Mouse (Mus musculus) bone marrow macrophage, adult 2 months (primary cell): Measurements from ENCODE around the gene Ranbp3l. TPM values are rescaled to one million over a fixed set of nuclear protein-coding genes. Genes with fewer than 3 reads are reported as not detected.
A peak's percentile ranks its signal among the peaks of the same experiment; 100 is the strongest.

Source experiments
- H3K27ac ChIP-seq: 2 replicates; pipeline ENCODE4 v1.5.1; 2012; ENCODE audit warnings: low read depth, low read length; ENCODE audit not compliant: insufficient read depth
- H3K4me1 ChIP-seq: 2 replicates; pipeline ENCODE4 v1.6.1; 2012; ENCODE audit warnings: low read length; ENCODE audit not compliant: control insufficient read depth, insufficient read depth
- H3K4me3 ChIP-seq: 2 replicates; pipeline ENCODE4 v1.5.1; 2012; ENCODE audit warnings: mild to moderate bottlenecking, low read length, moderate library complexity; ENCODE audit not compliant: insufficient read depth
- CTCF ChIP-seq: IDR thresholded peaks from 2 replicates; pipeline ENCODE4 v1.5.1; 2012; ENCODE audit warnings: low read depth, mild to moderate bottlenecking, low read length, moderate library complexity
- POLR2A ChIP-seq: IDR thresholded peaks from 2 replicates; pipeline ENCODE4 v1.6.1; 2012; ENCODE audit warnings: mild to moderate bottlenecking, low read depth, low read length, borderline replicate concordance
- polyA plus RNA-seq: library from polyadenylated mRNA; stranded (reverse); fragments of >200 nt; gene quantifications from 2 replicates; pipeline ENCODE4 v1.2.4, GENCODE M21; 2012; ENCODE audit not compliant: missing spikeins, insufficient read depth, insufficient read length

The Ranbp3l gene
- polyA plus RNA-seq, 1 experiment: not detected

- no peak for TF ChIP-seq CTCF
- no peak for TF ChIP-seq POLR2A
- Histone ChIP-seq H3K4me1 (peaks cover 31% of the 10 kb centered on the region), H3K4me3 (0 out of 2 replicates have a peak overlapping the region, but pooled peaks have one; percentile 1), H3K27ac (peak overlapping the region; percentile 42; the same call in 1 of the 2 replicates)
Observed at GRCm38 (mm10) chr15:9074671-9075070, 106.9 kb downstream of the Ranbp3l start.

- TF ChIP-seq CTCF (no peak), POLR2A (no peak)
- H3K4me3 ChIP-seq: no peak overlapping the region
- H3K4me1 ChIP-seq: peaks cover 31% of the 10 kb centered on the region
- H3K27ac ChIP-seq: no peak overlapping the region
Observed at GRCm38 (mm10) chr15:9075608-9076200, 108.0 kb downstream of the Ranbp3l start.

DNA sequence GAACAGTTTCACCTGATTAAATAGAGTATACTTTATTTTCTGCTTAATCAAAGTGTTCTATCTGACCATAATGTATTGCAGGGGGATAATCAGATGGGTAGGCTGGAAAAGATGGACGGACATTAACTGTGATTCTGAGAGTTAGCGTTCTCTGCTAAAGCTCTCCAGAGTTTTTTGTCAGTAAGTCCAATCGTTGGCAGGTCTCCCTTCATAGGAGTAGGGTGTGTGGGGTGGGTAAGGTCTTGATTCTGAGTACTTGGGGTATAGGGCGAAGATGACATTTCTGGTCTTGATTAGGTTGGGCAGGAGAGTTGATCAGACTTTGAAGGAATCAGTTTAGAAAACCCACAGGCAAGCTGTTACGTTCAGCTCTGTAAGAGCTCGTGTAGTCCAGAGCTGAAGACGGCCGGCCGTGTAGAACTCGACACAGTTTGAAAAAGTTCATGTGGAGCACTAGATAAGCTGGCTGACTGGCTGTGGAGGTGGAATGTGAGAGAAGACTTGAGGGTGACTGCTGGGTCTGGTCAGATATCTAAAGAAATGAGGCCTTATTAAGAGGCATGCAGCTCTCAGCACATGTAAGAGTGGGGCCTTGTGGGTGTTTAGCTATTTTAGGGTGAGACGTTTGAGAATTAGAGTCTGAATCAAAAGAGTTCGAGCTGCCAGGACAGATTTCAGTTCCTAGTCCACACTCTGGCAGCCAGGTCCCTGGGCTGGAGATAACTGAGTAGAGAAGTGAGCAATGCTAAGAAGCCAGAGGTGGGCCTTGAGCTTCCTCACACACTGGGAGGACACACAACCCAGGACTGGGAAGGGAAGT, 110.9 kb downstream of the Ranbp3l start:
- peaks cover 23% of the 10 kb centered on the region for H3K4me1 ChIP-seq
- TF ChIP-seq CTCF (no peak), POLR2A (no peak)
- H3K4me3 ChIP-seq: no peak overlapping the region
- H3K27ac ChIP-seq: no peak overlapping the region

DNA sequence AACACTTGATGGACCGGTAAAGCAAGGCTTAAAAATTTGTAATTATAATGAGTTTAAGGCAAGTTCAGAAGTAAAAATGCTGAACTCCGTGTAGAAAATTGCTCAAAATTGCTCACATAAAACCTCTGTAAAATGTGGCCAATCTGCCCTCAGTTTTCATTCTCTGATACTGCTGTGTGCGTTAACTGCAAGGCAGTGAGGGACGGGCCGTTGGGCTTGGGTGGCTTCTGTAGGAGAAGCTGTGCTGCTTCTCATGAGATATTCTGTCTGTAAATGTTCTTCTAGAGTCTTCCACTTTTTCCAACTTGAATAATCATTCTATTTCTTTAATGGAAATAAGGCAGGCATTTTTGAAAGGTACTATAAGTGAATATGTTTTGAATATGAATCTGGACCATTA, 111.9 kb downstream of the Ranbp3l start:
- H3K4me3 ChIP-seq: no peak overlapping the region
- no peak for TF ChIP-seq CTCF
- TF ChIP-seq POLR2A: no peak
- peaks cover 17% of the 10 kb centered on the region for H3K4me1 ChIP-seq
- H3K27ac ChIP-seq: no peak overlapping the region

DNA sequence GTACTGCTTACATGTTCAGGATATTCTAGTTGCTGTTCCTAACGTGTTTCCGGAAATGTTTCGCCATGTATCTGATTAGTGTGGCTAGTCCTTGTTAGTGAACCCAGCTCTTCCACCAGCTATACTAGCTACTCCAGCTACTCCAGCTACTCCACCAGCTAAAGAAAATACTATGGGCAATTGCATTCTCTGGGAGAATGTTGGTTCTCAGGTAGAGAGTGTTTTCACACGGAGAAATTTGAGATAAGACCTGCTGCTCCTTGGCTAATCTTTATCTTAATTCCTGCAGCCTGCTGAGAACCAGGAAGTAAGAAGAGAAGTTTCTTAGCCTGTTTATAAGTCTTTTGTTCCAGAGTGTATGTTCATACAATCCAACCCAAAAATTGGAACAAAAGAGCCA, 112.5 kb downstream of the Ranbp3l start:
- Histone ChIP-seq H3K4me3 (no peak overlapping the region), H3K4me1 (peaks cover 18% of the 10 kb centered on the region), H3K27ac (no peak overlapping the region)
- TF ChIP-seq CTCF (no peak), POLR2A (no peak)

- Histone ChIP-seq H3K4me1 (peaks cover 16% of the 10 kb centered on the region), H3K4me3 (no peak overlapping the region), H3K27ac (no peak overlapping the region)
- no peak for TF ChIP-seq POLR2A
- TF ChIP-seq CTCF: no peak
Observed at GRCm38 (mm10) chr15:9081294-9081693, 113.5 kb downstream of the Ranbp3l start.

- peaks cover 24% of the 10 kb centered on the region for H3K4me1 ChIP-seq
- no peak overlapping the region for H3K4me3 ChIP-seq
- TF ChIP-seq POLR2A: no peak
- no peak overlapping the region for H3K27ac ChIP-seq
Observed at GRCm38 (mm10) chr15:9082753-9083152, 115.0 kb downstream of the Ranbp3l start.

- Histone ChIP-seq H3K27ac (no peak overlapping the region), H3K4me3 (no peak overlapping the region), H3K4me1 (peaks cover 18% of the 10 kb centered on the region)
- no peak for TF ChIP-seq CTCF
- no peak for TF ChIP-seq POLR2A
Observed at GRCm38 (mm10) chr15:9086813-9087212, 119.1 kb downstream of the Ranbp3l start.

- peaks cover 18% of the 10 kb centered on the region for H3K4me1 ChIP-seq
- TF ChIP-seq POLR2A (no peak), CTCF (no peak)
- no peak overlapping the region for H3K4me3 ChIP-seq
- H3K27ac ChIP-seq: no peak overlapping the region
Observed at GRCm38 (mm10) chr15:9087421-9087820, 119.7 kb downstream of the Ranbp3l start.
